Comparison of ENCODE assay signal across 24 mouse cellular contexts in the genomic region with DNA sequence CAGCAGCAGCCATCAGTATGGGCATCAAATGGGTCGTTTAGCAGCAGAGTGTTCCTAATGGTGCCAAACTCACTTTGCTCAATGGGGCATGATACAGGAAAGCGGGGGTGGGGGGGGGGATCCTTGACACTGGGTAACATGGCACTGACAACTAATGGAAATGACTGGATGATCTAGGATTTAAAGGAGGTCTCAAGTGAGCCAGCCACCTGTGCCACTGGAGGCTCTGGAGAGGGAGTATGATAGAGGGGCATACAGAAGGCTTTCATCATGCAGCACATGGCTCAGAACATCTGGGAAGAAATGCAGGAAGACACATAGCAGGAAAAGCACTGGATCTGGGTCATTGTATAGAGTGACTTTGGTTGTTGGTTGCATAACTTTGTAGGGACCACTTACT.
DNase-seq lines count a peak whose midpoint lies in the region; ATAC-seq and TF ChIP-seq lines count a peak whose summit lies in the region.
"Had no signal": no experiment of that assay in that cellular context is flagged by ENCODE, and none has a peak within 500 bp of the region (broad histone marks: within the 10 kb centered on the region; RNA-seq: fewer than 3 reads in every experiment).

No protein-coding gene starts in this region.

- no peak overlapping the region for H3K27ac ChIP-seq in hindbrain, embryonic 13.5 days
- H3K27ac ChIP-seq in hindbrain, embryonic 14.5 days: no peak overlapping the region
- H3K27ac ChIP-seq in kidney, embryonic 15.5 days: no peak overlapping the region
- no peak overlapping the region for H3K27ac ChIP-seq in kidney, postnatal 0 days
- no peak overlapping the region for H3K27ac ChIP-seq in kidney, adult 2 months (ENCODE audit: insufficient read depth, low read depth, low read length)
- H3K27ac ChIP-seq: embryonic facial prominence, embryonic 13.5 days; embryonic facial prominence, embryonic 15.5 days; forebrain, embryonic 10.5 days; forebrain, embryonic 12.5 days had no signal

- 64% methylated on average over 2 of the region's 2 CpGs for WGBS in hindbrain, embryonic 13.5 days
- WGBS in hindbrain, embryonic 14.5 days: 72% methylated on average over 2 of the region's 2 CpGs
- 32% methylated on average over 2 of the region's 2 CpGs for WGBS in kidney, embryonic 15.5 days
- 38% methylated on average over 2 of the region's 2 CpGs for WGBS in kidney, postnatal 0 days
- 47% methylated on average over 2 of the region's 2 CpGs for WGBS in kidney, adult 2 months

- no peak overlapping the region for H3K4me2 ChIP-seq in hindbrain, embryonic 13.5 days
- no peak overlapping the region for H3K4me2 ChIP-seq in hindbrain, embryonic 14.5 days (replicated peaks)
- no peak overlapping the region for H3K4me2 ChIP-seq in kidney, embryonic 15.5 days
- no peak overlapping the region for H3K4me2 ChIP-seq in kidney, postnatal 0 days (ENCODE audit: low read length)
- H3K4me2 ChIP-seq: embryonic facial prominence, embryonic 13.5 days; embryonic facial prominence, embryonic 15.5 days; forebrain, embryonic 12.5 days had no signal

- TF ChIP-seq CTCF in kidney, postnatal 0 days (IDR thresholded peaks at IDR 0.05; ENCODE audit: low read depth): no peak
- no peak for TF ChIP-seq CTCF in kidney, adult 2 months (conservative IDR thresholded peaks at IDR 0.05; ENCODE audit: insufficient read depth, insufficient read length, low read depth, low read length)

- no peak overlapping the region for H3K4me3 ChIP-seq in hindbrain, embryonic 13.5 days
- H3K4me3 ChIP-seq in hindbrain, embryonic 14.5 days (replicated peaks; ENCODE audit: low read length): no peak overlapping the region
- no peak overlapping the region for H3K4me3 ChIP-seq in kidney, embryonic 15.5 days (replicated peaks)
- no peak overlapping the region for H3K4me3 ChIP-seq in kidney, postnatal 0 days (replicated peaks; ENCODE audit: low read depth, low read length)
- no peak overlapping the region for H3K4me3 ChIP-seq in kidney, adult 2 months (ENCODE audit: insufficient read depth, low read depth, low read length)
- H3K4me3 ChIP-seq: embryonic facial prominence, embryonic 13.5 days; embryonic facial prominence, embryonic 15.5 days; erythroblast, embryonic 14.5 days; forebrain, embryonic 10.5 days; forebrain, embryonic 12.5 days had no signal

- H3K9ac ChIP-seq in hindbrain, embryonic 13.5 days: no peak overlapping the region
- no peak overlapping the region for H3K9ac ChIP-seq in hindbrain, embryonic 14.5 days
- no peak overlapping the region for H3K9ac ChIP-seq in kidney, embryonic 15.5 days
- no peak overlapping the region for H3K9ac ChIP-seq in kidney, postnatal 0 days (ENCODE audit: low read depth, low read length)
- H3K9ac ChIP-seq: embryonic facial prominence, embryonic 13.5 days; embryonic facial prominence, embryonic 15.5 days; forebrain, embryonic 12.5 days had no signal

- no peaks in the 10 kb centered on the region for H3K27me3 ChIP-seq in hindbrain, embryonic 13.5 days
- H3K27me3 ChIP-seq in hindbrain, embryonic 14.5 days (ENCODE audit: control insufficient read depth, insufficient read depth, low read length): no peaks in the 10 kb centered on the region
- H3K27me3 ChIP-seq in kidney, embryonic 15.5 days: no peaks in the 10 kb centered on the region
- H3K27me3 ChIP-seq in kidney, postnatal 0 days (ENCODE audit: insufficient read depth, low read length): no peaks in the 10 kb centered on the region
- no peaks in the 10 kb centered on the region for H3K27me3 ChIP-seq in kidney, adult 2 months (replicated peaks; ENCODE audit: control insufficient read depth, insufficient read depth, low read length)
- H3K27me3 ChIP-seq: embryonic facial prominence, embryonic 13.5 days; embryonic facial prominence, embryonic 15.5 days; forebrain, embryonic 12.5 days had no signal

- peak; percentile 50; the same call in 1 of the 2 replicates for ATAC-seq in hindbrain, embryonic 13.5 days (ENCODE audit: low FRiP score)
- no peak for ATAC-seq in hindbrain, embryonic 14.5 days (ENCODE audit: low FRiP score)
- peak; percentile 60 for ATAC-seq in kidney, embryonic 15.5 days (replicated peaks; ENCODE audit: low FRiP score)
- ATAC-seq in kidney, postnatal 0 days (replicated peaks; ENCODE audit: low FRiP score, low read depth): peak; percentile 54; the same call in 1 of the 2 replicates
- ATAC-seq: forebrain, embryonic 14.5 days had no signal

- DNase-seq in hindbrain, embryonic 14.5 days (ENCODE audit: low spot score): no peak
- no peak for DNase-seq in kidney, postnatal 10 days
- peak; percentile 30 for DNase-seq in kidney, postnatal 0 days (ENCODE audit: low spot score)
- no peak for DNase-seq in kidney, adult 2 months
- peak; percentile 38 for DNase-seq in retina, embryonic 14.5 days (ENCODE audit: low spot score)
- no peak for DNase-seq in retina, postnatal 1 day
- DNase-seq: adrenal gland, adult 2 months; adrenal gland, postnatal 10 days; adrenal gland, postnatal 25 days; cerebellum, adult 11 months; cerebellum, adult 18-20 months; cerebellum, adult 8-10 months; cerebellum, adult 9-11 months; cerebellum, postnatal 14 days; cerebellum, postnatal 36 days; embryo, embryonic 11 days had no signal

- TF ChIP-seq POLR2A in kidney, adult 2 months (IDR thresholded peaks at IDR 0.05; ENCODE audit: low read depth, low read length): no peak

- H3K4me1 ChIP-seq in hindbrain, embryonic 13.5 days (replicated peaks): peaks cover 15% of the 10 kb centered on the region
- H3K4me1 ChIP-seq in hindbrain, embryonic 14.5 days (replicated peaks; ENCODE audit: control insufficient read depth, insufficient read depth, low read length): peaks cover 5% of the 10 kb centered on the region; the same call in 1 of the 2 replicates
- H3K4me1 ChIP-seq in kidney, embryonic 15.5 days: peaks cover 15% of the 10 kb centered on the region
- 0 out of 2 replicates have a peak, but pooled peaks cover 7% of the 10 kb centered on the region for H3K4me1 ChIP-seq in kidney, postnatal 0 days (replicated peaks; ENCODE audit: insufficient read depth, low read length)
- H3K4me1 ChIP-seq in kidney, adult 2 months (ENCODE audit: control insufficient read depth, insufficient read depth, low read length): no peaks in the 10 kb centered on the region
- H3K4me1 ChIP-seq: embryonic facial prominence, embryonic 15.5 days; forebrain, embryonic 12.5 days had no signal

- H3K9me3 ChIP-seq in hindbrain, embryonic 13.5 days: no peaks in the 10 kb centered on the region
- no peaks in the 10 kb centered on the region for H3K9me3 ChIP-seq in hindbrain, embryonic 14.5 days (ENCODE audit: control insufficient read depth, low read length)
- H3K9me3 ChIP-seq in kidney, embryonic 15.5 days (replicated peaks): no peaks in the 10 kb centered on the region
- no peaks in the 10 kb centered on the region for H3K9me3 ChIP-seq in kidney, postnatal 0 days (replicated peaks; ENCODE audit: low read length)
- H3K9me3 ChIP-seq: embryonic facial prominence, embryonic 13.5 days; embryonic facial prominence, embryonic 15.5 days; forebrain, embryonic 10.5 days; forebrain, embryonic 12.5 days had no signal

- H3K36me3 ChIP-seq in hindbrain, embryonic 13.5 days: no peaks in the 10 kb centered on the region
- no peaks in the 10 kb centered on the region for H3K36me3 ChIP-seq in hindbrain, embryonic 14.5 days (replicated peaks; ENCODE audit: control insufficient read depth, insufficient read depth)
- no peaks in the 10 kb centered on the region for H3K36me3 ChIP-seq in kidney, embryonic 15.5 days
- no peaks in the 10 kb centered on the region for H3K36me3 ChIP-seq in kidney, postnatal 0 days (ENCODE audit: insufficient read depth, low read length)
- H3K36me3 ChIP-seq in kidney, adult 2 months (ENCODE audit: control insufficient read depth, insufficient read depth, low read length): no peaks in the 10 kb centered on the region
- H3K36me3 ChIP-seq: embryonic facial prominence, embryonic 13.5 days; embryonic facial prominence, embryonic 15.5 days; forebrain, embryonic 10.5 days; forebrain, embryonic 12.5 days had no signal

Comparison
In these comparisons a context has a peak if more than half of its experiments do, and no peak if none do; other contexts are left out.
1. DNase-seq: peak in kidney, postnatal 0 days (single experiment) and retina, embryonic 14.5 days (single experiment); none in hindbrain, embryonic 14.5 days (single experiment), kidney, postnatal 10 days (single experiment), kidney, adult 2 months (single experiment) and retina, postnatal 1 day (single experiment).